In genomic region chr14:22530706-22531105, GRCm38 (mm10) we compare ENCODE assay signal across 34 mouse cellular contexts.
"Had no signal": no experiment of that assay in that cellular context is flagged by ENCODE, and none has a peak within 500 bp of the region (broad histone marks: within the 10 kb centered on the region; RNA-seq: fewer than 3 reads in every experiment).

No protein-coding gene starts in this region.

- H3K27ac ChIP-seq: heart, embryonic 13.5 days; heart, embryonic 15.5 days; hindbrain, embryonic 10.5 days; hindbrain, embryonic 12.5 days; hindbrain, embryonic 13.5 days; hindbrain, embryonic 14.5 days; hindbrain, embryonic 15.5 days; hindbrain, postnatal 0 days; intestine, embryonic 15.5 days; kidney, embryonic 15.5 days; kidney, postnatal 0 days; layer of hippocampus, adult 2 months; left cerebral cortex, adult 2 months had no signal

- H3K27me3 ChIP-seq: heart, embryonic 12.5 days; heart, embryonic 13.5 days; heart, embryonic 15.5 days; hindbrain, embryonic 12.5 days; hindbrain, embryonic 13.5 days; hindbrain, embryonic 15.5 days; intestine, embryonic 15.5 days; kidney, embryonic 15.5 days had no signal

- H3K9me3 ChIP-seq: heart, embryonic 12.5 days; heart, embryonic 13.5 days; heart, embryonic 15.5 days; hindbrain, embryonic 10.5 days; hindbrain, embryonic 12.5 days; hindbrain, embryonic 13.5 days; hindbrain, embryonic 15.5 days; intestine, embryonic 15.5 days; kidney, embryonic 15.5 days had no signal

- ATAC-seq: hindbrain, embryonic 16.5 days; hindbrain, postnatal 0 days; inflammation-experienced regulatory T-cells, adult 6 months; intestine, embryonic 15.5 days; intestine, embryonic 16.5 days; intestine, postnatal 0 days had no signal

- DNase-seq: heart, postnatal 10 days; heart, postnatal 14 days; heart, postnatal 4 days; kidney, adult 11 months; kidney, adult 18-20 months; kidney, adult 2 months; kidney, adult 8-10 months; kidney, adult 9 months; kidney, postnatal 10 days; kidney, postnatal 14 days; kidney, postnatal 25 days; kidney, postnatal 36 days; kidney, postnatal 4 days; layer of hippocampus, adult 9-11 months; layer of hippocampus, postnatal 36 days had no signal

- H3K36me3 ChIP-seq: heart, embryonic 12.5 days; heart, embryonic 13.5 days; heart, embryonic 15.5 days; hindbrain, embryonic 10.5 days; hindbrain, embryonic 12.5 days; hindbrain, embryonic 13.5 days; hindbrain, embryonic 15.5 days; intestine, embryonic 15.5 days; kidney, embryonic 15.5 days had no signal

- H3K4me1 ChIP-seq: heart, embryonic 12.5 days; heart, embryonic 13.5 days; heart, embryonic 15.5 days; hindbrain, embryonic 10.5 days; hindbrain, embryonic 12.5 days; hindbrain, embryonic 13.5 days; hindbrain, embryonic 15.5 days; intestine, embryonic 15.5 days; kidney, embryonic 15.5 days had no signal

- H3K4me2 ChIP-seq: heart, embryonic 11.5 days; heart, embryonic 12.5 days; heart, embryonic 13.5 days; heart, embryonic 15.5 days; hindbrain, embryonic 12.5 days; hindbrain, embryonic 13.5 days; hindbrain, embryonic 14.5 days; hindbrain, embryonic 15.5 days; intestine, embryonic 15.5 days; kidney, embryonic 15.5 days had no signal

- H3K4me3 ChIP-seq: heart, embryonic 12.5 days; heart, embryonic 13.5 days; heart, embryonic 15.5 days; hindbrain, embryonic 10.5 days; hindbrain, embryonic 12.5 days; hindbrain, embryonic 13.5 days; hindbrain, embryonic 15.5 days; intestine, embryonic 15.5 days; kidney, embryonic 15.5 days; layer of hippocampus, adult 2 months; left cerebral cortex, adult 2 months had no signal

- H3K9ac ChIP-seq: heart, embryonic 12.5 days; heart, embryonic 13.5 days; heart, embryonic 15.5 days; hindbrain, embryonic 12.5 days; hindbrain, embryonic 13.5 days; hindbrain, embryonic 14.5 days; hindbrain, embryonic 15.5 days; intestine, embryonic 15.5 days; kidney, embryonic 15.5 days had no signal
